Mouse (Mus musculus) CH12.LX (cell line): ENCODE data around the gene Cfc1. TPM values are rescaled to one million over a fixed set of nuclear protein-coding genes. Genes with fewer than 3 reads are reported as not detected.
A peak's percentile ranks its signal among the peaks of the same experiment; 100 is the strongest.

Source experiments
- DNase-seq: peaks from one replicate; pipeline ENCODE4 v3.0.0-alpha.2; 2013; ENCODE audit errors: extremely low read depth
- H3K27ac ChIP-seq: 2 replicates; pipeline ENCODE4 v1.5.1; 2012; ENCODE audit warnings: low read depth, mild to moderate bottlenecking, control low read depth, moderate library complexity; ENCODE audit not compliant: insufficient read depth
- H3K27me3 ChIP-seq: replicated peaks from 2 replicates; pipeline ENCODE3; 2012; ENCODE audit warnings: inconsistent platforms
- H3K36me3 ChIP-seq, 2 experiments: replicated peaks in 1 of 2; 2 replicates each; pipeline versions ENCODE3 to v1.6.1; 2012; ENCODE audit warnings: inconsistent platforms in 1 of 2, low read length in 1 of 2, mild to moderate bottlenecking in 1 of 2, mixed read lengths in 1 of 2, moderate library complexity in 1 of 2; ENCODE audit not compliant: control insufficient read depth in 1 of 2, insufficient read depth in 1 of 2
- H3K4me1 ChIP-seq, 2 experiments: 2 replicates each; pipeline ENCODE4 v1.6.1; 2012; ENCODE audit warnings: inconsistent platforms in 1 of 2, moderate library complexity in 1 of 2; ENCODE audit not compliant: insufficient read depth in 2 of 2, control insufficient read depth in 1 of 2
- H3K4me2 ChIP-seq: 2 replicates; pipeline ENCODE4 v1.6.1; 2012; ENCODE audit warnings: low read depth, mild to moderate bottlenecking, control low read depth; ENCODE audit not compliant: poor library complexity, insufficient read depth, severe bottlenecking
- H3K4me3 ChIP-seq, 3 experiments: fragments of 150-350 bp in 1 of 3; sonication (generic) in 1 of 3; replicated peaks in 1 of 3; 2 replicates each; pipeline versions ENCODE3 to v1.5.1; 2011 to 2012; ENCODE audit warnings: low read depth in 2 of 3, low read length in 2 of 3, mild to moderate bottlenecking in 2 of 3, moderate library complexity in 2 of 3, control low read depth in 1 of 3, improper control_type of control experiment in 1 of 3, inconsistent platforms in 1 of 3, mixed read lengths in 1 of 3; ENCODE audit not compliant: poor library complexity in 1 of 3
- H3K79me2 ChIP-seq: replicated peaks from 2 replicates; pipeline ENCODE4 v1.6.1; 2012; ENCODE audit warnings: mild to moderate bottlenecking, moderate library complexity; ENCODE audit not compliant: control insufficient read depth, poor library complexity, insufficient read depth, severe bottlenecking; ENCODE audit errors: extremely low read depth
- H3K9ac ChIP-seq: 2 replicates; pipeline ENCODE4 v1.6.1; 2012; ENCODE audit warnings: low read depth, mild to moderate bottlenecking, control low read depth, moderate library complexity; ENCODE audit not compliant: insufficient read depth
- H3K9me3 ChIP-seq: replicated peaks from 2 replicates; pipeline ENCODE3; 2012; ENCODE audit warnings: low read length, inconsistent platforms, mixed read lengths
- CHD1 ChIP-seq: IDR thresholded peaks from 2 replicates; pipeline ENCODE4 v1.6.1; 2012; ENCODE audit warnings: low read depth, low read length, improper control_type of control experiment, inconsistent platforms
- CHD2 ChIP-seq: IDR thresholded peaks from 2 replicates; pipeline ENCODE4 v1.6.1; 2011; ENCODE audit warnings: low read length, improper control_type of control experiment
- CTCF ChIP-seq, 2 experiments: IDR thresholded peaks in 1 of 2; conservative IDR thresholded peaks in 1 of 2; 2 replicates each; pipeline ENCODE4 v1.5.1; 2011 to 2012; ENCODE audit warnings: low read depth in 2 of 2, low read length in 2 of 2, improper control_type of control experiment in 1 of 2, inconsistent platforms in 1 of 2, mild to moderate bottlenecking in 1 of 2, moderate library complexity in 1 of 2
- ELF1 ChIP-seq: IDR thresholded peaks from 2 replicates; pipeline ENCODE4 v1.6.1; 2014; ENCODE audit warnings: low read depth, mild to moderate bottlenecking, inconsistent platforms, low read length, improper control_type of control experiment
- EP300 ChIP-seq: IDR thresholded peaks from 2 replicates; pipeline ENCODE4 v1.6.1; 2011; ENCODE audit warnings: low read length, improper control_type of control experiment
- ETS1 ChIP-seq: conservative IDR thresholded peaks from 2 replicates; pipeline ENCODE4 v1.6.1; 2012; ENCODE audit warnings: low read depth, mild to moderate bottlenecking, inconsistent platforms, low read length, improper control_type of control experiment, moderate library complexity
- GABPA ChIP-seq: IDR thresholded peaks from 2 replicates; pipeline ENCODE4 v1.6.1; 2012; ENCODE audit warnings: low read depth, low read length, improper control_type of control experiment, inconsistent platforms; ENCODE audit not compliant: insufficient replicate concordance
- HCFC1 ChIP-seq: IDR thresholded peaks from 2 replicates; pipeline ENCODE4 v1.6.1; 2012; ENCODE audit warnings: low read depth, mild to moderate bottlenecking, inconsistent platforms, low read length, improper control_type of control experiment
- IRF4 ChIP-seq: IDR thresholded peaks from 2 replicates; pipeline ENCODE4 v1.6.1; 2014; ENCODE audit warnings: low read depth, mild to moderate bottlenecking, inconsistent platforms, low read length, improper control_type of control experiment
- JUN ChIP-seq: IDR thresholded peaks from 2 replicates; pipeline ENCODE4 v1.6.1; 2011; ENCODE audit warnings: low read depth, mild to moderate bottlenecking, low read length, improper control_type of control experiment, moderate library complexity; ENCODE audit not compliant: insufficient read depth
- JUND ChIP-seq: conservative IDR thresholded peaks from 2 replicates; pipeline ENCODE4 v1.6.1; 2011; ENCODE audit warnings: low read depth, low read length, improper control_type of control experiment
- KAT2A ChIP-seq: IDR thresholded peaks from 2 replicates; pipeline ENCODE4 v1.6.1; 2012; ENCODE audit warnings: low read length, improper control_type of control experiment, inconsistent platforms; ENCODE audit not compliant: insufficient replicate concordance
- MAFK ChIP-seq: IDR thresholded peaks from 2 replicates; pipeline ENCODE4 v1.6.1; 2011; ENCODE audit warnings: low read length, improper control_type of control experiment; ENCODE audit not compliant: insufficient replicate concordance
- MAX ChIP-seq: IDR thresholded peaks from 2 replicates; pipeline ENCODE4 v1.6.1; 2011; ENCODE audit warnings: low read length, improper control_type of control experiment
- MAZ ChIP-seq: IDR thresholded peaks from 2 replicates; pipeline ENCODE4 v1.6.1; 2012; ENCODE audit warnings: low read depth, mild to moderate bottlenecking, inconsistent platforms, low read length, improper control_type of control experiment, moderate library complexity
- MXI1 ChIP-seq: IDR thresholded peaks from 2 replicates; pipeline ENCODE4 v1.6.1; 2011; ENCODE audit warnings: mild to moderate bottlenecking, low read depth, low read length, improper control_type of control experiment
- MYC ChIP-seq: IDR thresholded peaks from 2 replicates; pipeline ENCODE4 v1.6.1; 2011; ENCODE audit warnings: low read depth, mild to moderate bottlenecking, improper control_type of control experiment, low read length
- NRF1 ChIP-seq: IDR thresholded peaks from 2 replicates; pipeline ENCODE4 v1.6.1; 2014; ENCODE audit warnings: low read depth, mild to moderate bottlenecking, inconsistent platforms, low read length, improper control_type of control experiment, moderate library complexity
- POLR2A ChIP-seq: IDR thresholded peaks from 2 replicates; pipeline ENCODE4 v1.6.1; 2011; ENCODE audit warnings: low read depth, mild to moderate bottlenecking, improper control_type of control experiment, low read length
- POLR2AphosphoS2 ChIP-seq: IDR thresholded peaks from 2 replicates; pipeline ENCODE4 v1.6.1; 2011; ENCODE audit warnings: low read depth, low read length, improper control_type of control experiment
- RAD21 ChIP-seq: IDR thresholded peaks from 2 replicates; pipeline ENCODE4 v1.6.1; 2011; ENCODE audit warnings: low read depth, mild to moderate bottlenecking, low read length, improper control_type of control experiment, moderate library complexity
- SIN3A ChIP-seq: IDR thresholded peaks from 2 replicates; pipeline ENCODE4 v1.6.1; 2012; ENCODE audit warnings: low read length, improper control_type of control experiment, inconsistent platforms
- SMC3 ChIP-seq: IDR thresholded peaks from 2 replicates; pipeline ENCODE4 v1.6.1; 2011; ENCODE audit warnings: low read depth, low read length, improper control_type of control experiment
- TBP ChIP-seq: conservative IDR thresholded peaks from 2 replicates; pipeline ENCODE4 v1.6.1; 2011; ENCODE audit warnings: low read depth, low read length, improper control_type of control experiment
- TCF12 ChIP-seq: IDR thresholded peaks from 2 replicates; pipeline ENCODE4 v1.6.1; 2014; ENCODE audit warnings: low read depth, mild to moderate bottlenecking, inconsistent platforms, low read length, improper control_type of control experiment
- UBTF ChIP-seq: IDR thresholded peaks from 2 replicates; pipeline ENCODE4 v1.6.1; 2012; ENCODE audit warnings: low read depth, mild to moderate bottlenecking, inconsistent platforms, low read length, improper control_type of control experiment, moderate library complexity
- USF1 ChIP-seq: IDR thresholded peaks from 2 replicates; pipeline ENCODE4 v1.6.1; 2014; ENCODE audit warnings: low read depth, mild to moderate bottlenecking, inconsistent platforms, low read length, improper control_type of control experiment
- ZC3H11A ChIP-seq: IDR thresholded peaks from 2 replicates; pipeline ENCODE4 v1.6.1; 2012; ENCODE audit warnings: low read depth, mild to moderate bottlenecking, inconsistent platforms, low read length, improper control_type of control experiment
- ZKSCAN1 ChIP-seq: IDR thresholded peaks from 2 replicates; pipeline ENCODE4 v1.6.1; 2012; ENCODE audit warnings: low read depth, inconsistent platforms, low read length, improper control_type of control experiment, borderline replicate concordance
- ZMIZ1 ChIP-seq: IDR thresholded peaks from 2 replicates; pipeline ENCODE4 v1.6.1; 2012; ENCODE audit warnings: low read depth, mild to moderate bottlenecking, inconsistent platforms, low read length, improper control_type of control experiment
- ZNF384 ChIP-seq: IDR thresholded peaks from 2 replicates; pipeline ENCODE4 v1.6.1; 2012; ENCODE audit warnings: low read depth, low read length, improper control_type of control experiment, inconsistent platforms
- dilution Hi-C: fragments of 300-500 bp; cut with MboI; formaldehyde crosslinking; loops from 2 replicates; pipeline ENCODE4 v1.14.3; 2020; ENCODE audit warnings: low sequenced_read_pairs; ENCODE audit not compliant: extremely low pct_unique_long_range_greater_than_20kb, extremely low pct_ligation_motif_present
- in situ Hi-C: fragments of 300-500 bp; cut with MboI; formaldehyde crosslinking; loops from 3 replicates; pipeline ENCODE4 v1.14.3; 2019; ENCODE audit warnings: low sequenced_read_pairs, low pct_ligation_motif_present, low pct_unique_long_range_greater_than_20kb, mixed read lengths
- polyA plus RNA-seq: library from polyadenylated mRNA; unstranded; fragments of >175 nt; gene quantifications from 2 replicates; pipeline ENCODE4 v1.2.1, GENCODE M21; 2012; ENCODE audit warnings: low read depth; ENCODE audit not compliant: insufficient read length
- total RNA-seq, 2 experiments: library from RNA; depleted of rRNA; stranded (reverse); fragments of 300-350 nt in 1 of 2; fragments of >200 nt in 1 of 2; gene quantifications; 2 replicates each; pipeline ENCODE4 v1.2.3; 2012 to 2014

Gene Cfc1
- total and polyA plus RNA-seq, 3 experiments, result not detected

GRCm38 (mm10) chr1:34587298-34588096 lies 52.0 kb downstream of the Cfc1 start:
- dilution Hi-C loops, result no loop called here

More at GRCm38 (mm10) chr1:34587298-34588096, 52.0 kb downstream of the Cfc1 start:
- DNase-seq, result peak; percentile 79
- peaks cover 3% of the 10 kb centered on the region for H3K9me3 ChIP-seq
- no peaks in the 10 kb centered on the region for H3K36me3 ChIP-seq
- H3K27me3 ChIP-seq, result peaks cover 21% of the 10 kb centered on the region
- peak; percentile 50; the same call in 1 of the 2 replicates for TF ChIP-seq TBP
- TF ChIP-seq EP300, result peak; percentile 60
- peak; percentile 41; the same call in 1 of the 2 replicates for TF ChIP-seq TCF12
- no peak for TF ChIP-seq CTCF (conservative IDR thresholded peaks at IDR 0.05 in 1 of 2, IDR thresholded peaks at IDR 0.05 in 1 of 2; ENCODE audit: low read depth in 2 of 2, low read length in 2 of 2)
- no peak; the same call in 1 of the 2 replicates for TF ChIP-seq JUN
- no peak for TF ChIP-seq ZKSCAN1
- peak; percentile 48 for TF ChIP-seq MXI1
- TF ChIP-seq NRF1, result no peak
- peak; percentile 65 for TF ChIP-seq ELF1
- TF ChIP-seq CHD1, result peak; percentile 74; the same call in 1 of the 2 replicates
- no peak for TF ChIP-seq POLR2AphosphoS2
- TF ChIP-seq MYC, result 0 out of 2 replicates have a peak, but pooled peaks have one; percentile 24
- no peak for TF ChIP-seq ZNF384
- TF ChIP-seq MAX, result 0 out of 2 replicates have a peak, but pooled peaks have one; percentile 2
- no peak for TF ChIP-seq GABPA
- no peak for TF ChIP-seq ZC3H11A
- peak; percentile 83 for TF ChIP-seq IRF4
- TF ChIP-seq KAT2A, result 0 out of 2 replicates have a peak, but pooled peaks have one; percentile 27
- peak; percentile 85; the same call in 1 of the 2 replicates for TF ChIP-seq UBTF
- no peak for TF ChIP-seq MAZ
- TF ChIP-seq RAD21, result no peak; the same call in 1 of the 2 replicates
- no peak for TF ChIP-seq SMC3
- TF ChIP-seq USF1, result no peak
- TF ChIP-seq SIN3A, result no peak
- no peak for TF ChIP-seq MAFK
- TF ChIP-seq ETS1, result no peak; the same call in 1 of the 2 replicates
- peak; percentile 32; the same call in 1 of the 2 replicates for TF ChIP-seq CHD2
- no peak for TF ChIP-seq HCFC1
- 0 out of 2 replicates have a peak, but pooled peaks have one; percentile 21 for TF ChIP-seq POLR2A
- 0 out of 2 replicates have a peak, but pooled peaks have one; percentile 6 for TF ChIP-seq ZMIZ1
- TF ChIP-seq JUND, result no peak
- H3K27ac ChIP-seq, result peak overlapping the region; percentile 63
- peak overlapping the region; percentile 35 for H3K4me2 ChIP-seq
- no peak overlapping the region for H3K4me3 ChIP-seq
- H3K9ac ChIP-seq, result no peak overlapping the region
- in situ Hi-C loops, result no loop called here
- peaks cover 18 to 28% of the 10 kb centered on the region in 2 experiments for H3K4me1 ChIP-seq
- no peaks in the 10 kb centered on the region for H3K79me2 ChIP-seq
